Mouse (Mus musculus) testis, adult 2 months (tissue): ENCODE data around the gene Mdk.

Experiments used
- CTCF ChIP-seq: fragments of 200-500 bp; IDR thresholded peaks from 2 replicates; pipeline ENCODE4 v1.5.1; 2012; ENCODE audit warnings: low read depth, mild to moderate bottlenecking, inconsistent platforms, low read length, moderate library complexity; ENCODE audit not compliant: control insufficient read depth, insufficient read depth, insufficient replicate concordance
- POLR2A ChIP-seq: fragments of 200-500 bp; IDR thresholded peaks from 2 replicates; pipeline ENCODE4 v1.6.1; 2012; ENCODE audit warnings: low read depth, mild to moderate bottlenecking, inconsistent platforms, low read length, moderate library complexity; ENCODE audit not compliant: control insufficient read depth

GRCm38 (mm10) chr2:91960459-91960858 lies 28.4 kb upstream of the Mdk start:
- TF ChIP-seq POLR2A: no peak
- no peak for TF ChIP-seq CTCF
